In the genomic region with DNA sequence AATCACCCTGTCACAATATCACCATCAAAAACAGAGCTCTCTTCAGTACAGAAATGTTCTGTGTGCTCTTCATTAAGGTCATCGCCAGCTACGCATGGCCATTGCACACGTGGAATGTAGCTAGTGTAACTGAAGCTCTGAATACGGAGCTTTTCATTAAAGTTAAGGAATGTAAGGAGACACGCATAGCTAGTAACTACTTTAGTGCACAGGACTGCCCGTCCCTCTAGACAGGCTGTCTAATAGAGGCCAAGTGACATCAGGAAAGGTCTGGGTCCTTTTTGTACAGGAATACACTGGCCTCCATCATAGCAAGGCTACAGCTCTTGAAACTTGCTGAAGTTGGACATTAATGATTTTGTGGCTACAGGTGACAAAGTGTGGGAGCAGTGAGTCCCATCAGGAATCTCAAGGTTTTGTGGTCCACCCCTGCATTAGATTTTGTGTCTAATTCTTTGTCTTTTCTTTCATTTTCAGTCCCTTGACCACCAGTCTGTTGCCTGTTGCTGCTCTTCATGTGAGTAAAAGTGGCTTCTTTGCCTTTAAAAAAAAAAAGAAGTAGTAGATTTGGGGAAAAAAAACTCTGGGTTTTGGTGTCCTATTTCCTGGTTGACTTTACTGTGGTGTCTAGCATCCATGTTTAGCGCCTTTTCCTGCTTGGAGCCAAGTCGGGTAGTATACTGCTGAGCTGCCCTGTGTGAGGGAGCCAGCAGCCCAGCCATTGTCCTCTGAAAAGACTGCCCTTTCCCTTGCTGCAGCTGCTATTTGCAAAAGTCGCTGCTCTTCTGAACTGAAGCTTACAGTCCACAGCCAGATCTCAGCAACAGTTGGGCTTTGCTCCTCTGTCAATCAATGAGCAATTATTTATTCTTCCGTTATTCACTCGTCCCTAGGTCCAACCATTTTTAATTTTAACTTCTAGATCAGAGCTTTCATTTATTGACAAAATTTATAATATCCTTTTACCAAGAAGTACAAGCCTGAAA, we compare ENCODE assay signal across 9 mouse cellular contexts.
DNase-seq lines count a peak whose midpoint lies in the region; ATAC-seq and TF ChIP-seq lines count a peak whose summit lies in the region.
"Had no signal": no experiment of that assay in that cellular context is flagged by ENCODE, and none has a peak within 500 bp of the region (broad histone marks: within the 10 kb centered on the region; RNA-seq: fewer than 3 reads in every experiment).

No protein-coding gene starts in this region.

- TF ChIP-seq CTCF in layer of hippocampus, adult 2 months (conservative IDR thresholded peaks at IDR 0.05) = no peak

- peak; percentile 66 for DNase-seq in embryo, embryonic 10 days (ENCODE audit: low spot score)
- DNase-seq in embryo, embryonic 9.5 days (ENCODE audit: extremely low spot score) = no peak
- peak in 1 of 2 experiments; percentile 4 for DNase-seq in layer of hippocampus, adult 2 months (ENCODE audit: low spot score in 2 of 2)
- no peak for DNase-seq in layer of hippocampus, postnatal 10 days (ENCODE audit: low spot score in 2 of 2)
- DNase-seq in embryo, embryonic 11 days = peak; percentile 52
- DNase-seq in thymus, postnatal 4 days = no peak
- DNase-seq in right cerebral cortex, postnatal 36 days (ENCODE audit: low spot score in 2 of 2) = no peak

- H3K27me3 ChIP-seq in midbrain, embryonic 16.5 days (ENCODE audit: control insufficient read depth, insufficient read depth, low read depth, low read length) = no peaks in the 10 kb centered on the region

- WGBS in midbrain, embryonic 16.5 days = 45% methylated on average over 11 of the region's 11 CpGs

- H3K36me3 ChIP-seq in midbrain, embryonic 16.5 days (ENCODE audit: control insufficient read depth, insufficient read depth, low read length) = no peaks in the 10 kb centered on the region

- no peaks in the 10 kb centered on the region for H3K9me3 ChIP-seq in midbrain, embryonic 16.5 days (replicated peaks; ENCODE audit: control insufficient read depth, low read length, poor library complexity, severe bottlenecking)

- H3K4me1 ChIP-seq in midbrain, embryonic 16.5 days (ENCODE audit: control insufficient read depth, insufficient read depth, low read length) = peaks cover 14% of the 10 kb centered on the region

- H3K27ac ChIP-seq in layer of hippocampus, adult 2 months = peak overlapping the region; percentile 89
- 0 out of 2 replicates have a peak overlapping the region, but pooled peaks have one; percentile 22 for H3K27ac ChIP-seq in midbrain, embryonic 16.5 days (ENCODE audit: low read length)

- peak; percentile 30; the same call in 1 of the 2 replicates for ATAC-seq in midbrain, embryonic 16.5 days
- ATAC-seq: activated CD4-positive, CD25-positive, alpha-beta regulatory T cell, adult 4 months had no signal

- no peak overlapping the region for H3K4me2 ChIP-seq in midbrain, embryonic 16.5 days (ENCODE audit: low read length)

- no peak overlapping the region for H3K4me3 ChIP-seq in layer of hippocampus, adult 2 months
- H3K4me3 ChIP-seq in midbrain, embryonic 16.5 days (ENCODE audit: low read depth, low read length) = no peak overlapping the region

- H3K9ac ChIP-seq in midbrain, embryonic 16.5 days (ENCODE audit: low read depth, low read length) = no peak overlapping the region

Comparison
In these comparisons a context has a peak if more than half of its experiments do, and no peak if none do; other contexts are left out.
1. DNase-seq: peak in embryo, embryonic 10 days (single experiment) and embryo, embryonic 11 days (single experiment); none in embryo, embryonic 9.5 days (single experiment), layer of hippocampus, postnatal 10 days (0 of 2), thymus, postnatal 4 days (single experiment) and right cerebral cortex, postnatal 36 days (0 of 2).